Mouse (Mus musculus) heart, postnatal 25 days (tissue): ENCODE measurements around the gene Mettl26. TPM values are rescaled to one million over a fixed set of nuclear protein-coding genes. Genes with fewer than 3 reads are reported as not detected.
"Not testable (repeated sequence)": the region's sequence is repeated elsewhere in the genome, so short reads cannot be mapped to it uniquely, and the experiment has no call there.

Source experiments
- DNase-seq: peaks from one replicate; pipeline ENCODE4 v3.0.0; 2022; ENCODE audit warnings: low spot score
- intact Hi-C: fragments of 180-260 bp; cut with DNase I; formaldehyde crosslinking; loops from one replicate; pipeline ENCODE4 v1.15.1; 2025
- total RNA-seq, 2 experiments: library from RNA; stranded (reverse); gene quantifications; 2 replicates each; pipeline ENCODE4 v1.2.3; 2021

The Mettl26 gene
- total RNA-seq, 2 experiments from 2014 or later = 13.6 to 14.4 TPM

DNA sequence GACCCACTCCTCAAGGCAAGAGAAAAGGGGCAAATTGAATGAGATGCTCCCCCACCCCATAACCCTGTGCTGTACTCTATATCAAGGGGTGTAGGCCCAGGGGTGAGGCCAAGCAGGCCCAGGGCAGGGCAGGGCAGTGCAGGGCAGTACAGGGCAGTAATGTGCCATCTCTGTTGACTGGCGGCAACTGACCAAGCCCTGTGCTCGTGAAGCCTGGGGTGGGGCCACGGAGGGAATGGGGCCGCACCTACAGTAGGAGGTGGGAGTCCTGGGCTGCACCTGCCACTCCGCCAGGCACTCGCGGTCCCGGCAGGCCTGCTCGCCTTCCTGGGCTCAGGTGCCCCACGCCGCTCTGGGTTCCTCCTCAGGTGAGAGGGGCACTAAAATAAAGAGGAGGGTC, 9.6 kb upstream of the Mettl26 start:
- intact Hi-C loops = loop anchor here (5.0 kb wide), 1 partner anchor 33 kb away; the partner anchor contains the start of gene Stub1
- DNase-seq = no peak

DNA sequence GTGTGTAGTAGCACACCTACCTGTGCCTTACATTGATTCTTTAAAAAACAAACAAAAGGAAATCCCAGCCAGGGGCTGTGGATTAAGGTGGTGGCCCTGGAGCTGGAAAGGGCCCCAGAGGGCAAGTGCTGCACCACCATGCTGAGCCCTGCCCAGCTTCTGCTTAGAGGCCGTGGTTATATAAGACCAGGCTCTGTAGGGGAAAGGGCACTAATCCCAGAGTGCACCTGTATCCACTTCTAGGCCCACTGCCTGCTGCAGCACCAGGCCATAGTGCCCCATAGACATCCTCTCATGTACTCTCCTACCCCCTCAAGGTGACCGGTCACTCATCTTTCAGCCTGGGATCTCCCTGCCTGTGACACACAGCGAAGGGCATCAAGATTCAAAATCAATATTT, 8.7 kb upstream of the Mettl26 start:
- no peak for DNase-seq
- intact Hi-C loops = loop anchor here (5.0 kb wide), 1 partner anchor 34 kb away; the partner anchor contains the start of gene Stub1

DNA sequence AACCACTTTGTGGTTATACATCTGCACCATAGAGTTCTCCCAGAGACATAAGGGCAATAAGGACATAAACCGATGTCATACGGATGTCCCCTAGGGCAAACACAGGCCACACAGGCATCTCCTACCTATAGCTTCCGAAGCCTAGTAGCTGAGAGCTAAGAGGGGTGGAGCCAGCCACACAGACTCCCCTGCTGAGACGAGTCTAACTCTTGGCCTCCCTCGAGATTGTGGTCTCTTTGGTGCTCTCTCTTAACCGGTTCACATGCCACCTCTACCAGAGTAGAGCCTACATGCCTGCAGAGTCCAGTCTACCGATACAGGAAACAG, 7.4 kb upstream of the Mettl26 start:
- intact Hi-C loops = loop anchor here (5.0 kb wide), 1 partner anchor 35 kb away; the partner anchor contains the start of gene Stub1
- DNase-seq = no peak

DNA sequence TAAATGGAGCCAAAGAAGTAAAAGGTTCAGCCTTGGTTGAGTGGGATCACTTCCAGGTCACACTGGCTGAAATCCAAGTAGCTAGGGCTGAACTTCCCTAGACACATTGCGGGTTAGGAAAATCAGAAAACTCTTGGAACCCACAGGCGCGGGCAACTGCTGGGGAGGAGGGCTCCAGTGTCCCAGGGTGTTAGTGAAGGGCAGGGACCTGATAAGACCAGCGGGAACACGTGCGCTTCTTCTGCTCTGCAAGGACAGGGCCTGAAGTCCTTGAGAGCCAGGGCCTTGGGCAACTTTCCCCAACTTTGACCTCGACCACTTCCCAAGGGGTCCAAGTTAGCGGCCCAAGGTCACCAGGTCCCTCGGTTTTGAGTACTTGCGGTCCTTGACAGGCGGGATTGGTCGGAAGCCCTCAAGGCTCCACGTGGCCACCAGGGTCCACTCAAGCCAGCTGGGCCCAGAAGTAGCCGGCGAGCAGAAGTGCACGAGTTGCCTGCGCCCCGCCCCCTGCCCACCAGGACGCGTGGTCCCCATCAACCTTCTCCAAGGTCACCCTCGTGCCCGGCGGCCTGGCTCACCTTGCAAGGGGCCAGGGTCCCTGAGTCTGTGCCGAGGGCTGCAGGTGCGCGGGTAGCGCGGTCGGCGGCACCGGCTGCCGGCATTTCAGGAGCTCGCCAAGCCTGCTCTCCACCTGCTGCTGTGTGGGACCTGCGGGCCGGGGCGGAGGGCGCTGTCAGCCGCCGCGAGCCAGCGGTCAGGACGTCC, 6.9 kb upstream of the Mettl26 start:
- no peak for DNase-seq
- intact Hi-C loops = loop anchor here (5.0 kb wide), 1 partner anchor 36 kb away; the partner anchor contains the start of gene Stub1

DNA sequence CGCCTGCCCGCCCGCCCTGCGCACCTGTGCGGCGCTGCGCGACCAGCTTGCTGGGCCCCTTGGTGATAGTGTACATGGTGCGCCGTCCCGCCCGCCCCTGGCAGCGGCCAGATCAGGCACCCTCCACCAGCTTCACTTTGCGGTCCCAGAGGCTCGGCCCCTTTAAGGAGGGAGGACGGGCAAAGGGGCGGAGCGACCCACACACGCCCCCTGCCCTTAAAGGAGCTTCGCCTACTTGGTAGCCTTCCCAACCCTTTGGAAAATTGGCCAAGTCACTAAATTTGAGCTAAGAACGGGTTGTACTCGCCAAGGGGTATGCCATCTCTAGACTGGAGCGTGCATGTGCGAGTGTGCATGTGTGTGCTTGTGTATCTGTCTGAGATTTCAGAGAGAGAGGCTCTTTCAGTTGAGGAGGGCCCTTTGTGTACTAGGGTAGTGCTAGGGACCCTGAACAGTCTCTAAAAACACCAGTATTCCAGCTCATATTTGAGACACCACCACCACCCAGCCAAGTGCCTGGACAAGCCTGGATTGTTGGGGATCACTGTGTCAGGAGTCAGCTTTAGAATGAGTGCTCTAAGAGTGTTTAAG, 6.2 kb upstream of the Mettl26 start, which contains the start of gene Mcrip2:
TSS of gene Mcrip2 (minus strand) at position 164 of the 591 bp plus-strand sequence.
- peak; percentile 76 for DNase-seq
- intact Hi-C loops = loop anchor here (5.0 kb wide), 1 partner anchor 36 kb away; the partner anchor contains the start of gene Stub1

DNA sequence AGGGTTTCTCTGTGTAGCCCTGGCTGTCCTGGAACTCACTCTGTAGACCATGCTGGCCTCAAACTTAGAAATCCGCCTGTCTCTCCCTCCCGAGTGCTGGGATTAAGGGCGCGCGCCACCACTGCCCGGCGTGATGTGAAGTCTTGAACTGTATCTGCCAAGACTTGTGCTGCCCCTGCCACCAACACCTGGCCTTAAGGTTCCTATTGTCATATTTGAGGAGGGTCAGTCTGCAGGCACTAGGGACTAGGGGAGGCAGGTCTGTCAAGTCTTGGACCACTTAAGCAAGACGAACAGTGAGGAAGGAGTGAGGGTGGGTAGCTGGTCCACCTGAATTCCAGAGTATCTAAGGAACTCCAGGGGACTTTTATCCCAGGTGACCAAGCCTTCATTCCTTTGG, 5.4 kb upstream of the Mettl26 start:
- DNase-seq = no peak
- intact Hi-C loops = loop anchor here (5.0 kb wide), 1 partner anchor 37 kb away; the partner anchor contains the start of gene Stub1

DNA sequence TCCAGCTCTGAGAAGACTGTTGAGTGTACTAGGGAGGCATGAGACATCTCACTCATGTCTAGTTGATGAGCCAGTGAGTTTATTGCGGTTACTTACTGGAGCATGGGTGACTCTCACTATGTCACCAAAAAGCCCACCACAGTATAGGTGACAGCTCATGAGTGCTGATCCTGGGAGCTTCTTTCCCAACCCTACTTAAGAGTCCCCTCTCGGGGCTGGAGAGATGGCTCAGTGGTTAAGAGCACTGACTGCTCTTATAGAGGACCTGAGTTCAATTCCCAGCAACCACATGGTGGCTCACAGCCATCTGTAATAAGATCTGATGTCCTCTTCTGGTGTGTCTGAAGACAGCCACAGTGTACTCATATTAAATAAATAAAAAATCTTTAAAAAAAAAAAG, 4.9 kb upstream of the Mettl26 start:
- intact Hi-C loops = loop anchor here (5.0 kb wide), 1 partner anchor 38 kb away; the partner anchor contains the start of gene Stub1
- DNase-seq = no peak

DNA sequence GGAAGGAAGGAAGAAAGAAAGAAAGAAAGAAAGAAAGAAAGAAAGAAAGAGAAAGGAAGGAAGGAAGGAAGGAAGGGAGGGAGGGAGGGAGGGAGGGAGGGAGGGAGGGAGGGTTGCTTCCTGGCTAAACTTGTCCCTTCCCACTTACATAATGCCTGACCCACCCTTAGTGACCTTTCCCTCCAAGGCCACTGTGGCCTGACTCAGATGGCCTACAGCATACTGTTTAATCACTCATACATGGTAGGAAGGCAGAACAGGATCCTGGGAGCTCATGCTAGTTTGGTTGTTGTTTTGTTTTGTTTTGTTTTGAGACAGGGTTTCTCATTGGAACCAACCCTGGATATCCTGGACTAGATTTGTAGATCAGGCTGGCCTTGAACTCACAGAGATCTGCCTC, 3.3 kb upstream of the Mettl26 start:
- intact Hi-C loops, DNase-seq: not testable (repeated sequence)

DNA sequence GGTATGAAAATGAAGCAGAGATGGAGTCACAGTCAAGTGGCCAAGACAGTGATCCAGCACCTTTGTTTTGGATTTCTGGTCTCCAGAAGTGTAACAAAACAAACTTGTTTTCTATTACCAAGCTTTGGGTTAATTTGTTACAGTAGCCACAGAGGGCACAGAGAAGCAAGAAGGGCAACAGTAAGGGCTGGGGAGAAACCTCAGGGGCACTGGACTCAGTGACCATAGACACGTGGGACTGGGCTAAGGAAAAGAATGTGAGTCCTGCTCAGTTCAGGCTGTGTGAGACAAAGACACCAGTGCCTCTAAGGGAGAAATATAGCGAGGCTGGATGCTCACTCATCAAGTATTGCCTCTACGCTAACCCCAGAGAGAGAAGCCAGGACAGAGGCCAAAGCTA, 2.2 kb upstream of the Mettl26 start:
- intact Hi-C loops = no loop called here
- no peak for DNase-seq

DNA sequence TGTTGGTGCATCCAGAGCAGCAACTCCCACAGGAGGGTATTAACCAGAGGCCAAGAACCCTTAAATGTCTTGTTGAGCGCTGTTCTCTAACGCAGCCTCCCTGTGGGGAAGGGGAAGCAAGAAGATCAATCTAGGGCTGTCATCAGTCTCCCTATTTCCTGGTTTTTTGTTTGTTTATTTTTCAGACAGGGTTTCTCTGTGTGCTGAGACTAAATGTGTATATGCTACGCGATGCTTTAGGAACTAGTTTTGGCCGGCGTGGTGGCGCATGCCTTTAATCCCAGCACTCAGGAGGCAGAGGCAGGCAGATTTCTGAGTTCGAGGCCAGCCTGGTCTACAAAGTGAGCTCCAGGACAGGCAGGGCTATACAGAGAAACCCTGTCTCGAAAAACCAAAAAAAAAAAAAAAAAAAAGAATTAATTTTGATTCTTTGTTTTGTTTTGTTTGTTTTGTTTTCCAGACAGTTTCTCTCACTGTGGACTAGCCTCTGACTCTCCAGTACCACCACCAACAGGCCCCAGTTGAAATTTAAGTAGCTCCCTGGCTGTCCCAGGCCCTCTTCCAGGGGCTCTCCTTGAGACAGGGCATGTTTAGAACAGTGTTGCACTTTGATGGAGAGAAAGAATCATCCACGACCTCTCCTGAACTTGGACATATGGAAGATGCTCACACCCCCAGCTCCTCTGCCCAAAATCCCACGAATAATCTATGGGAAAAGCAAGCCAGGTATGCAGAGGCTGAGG, 1.3 kb upstream of the Mettl26 start:
- no peak for DNase-seq
- intact Hi-C loops = no loop called here

DNA sequence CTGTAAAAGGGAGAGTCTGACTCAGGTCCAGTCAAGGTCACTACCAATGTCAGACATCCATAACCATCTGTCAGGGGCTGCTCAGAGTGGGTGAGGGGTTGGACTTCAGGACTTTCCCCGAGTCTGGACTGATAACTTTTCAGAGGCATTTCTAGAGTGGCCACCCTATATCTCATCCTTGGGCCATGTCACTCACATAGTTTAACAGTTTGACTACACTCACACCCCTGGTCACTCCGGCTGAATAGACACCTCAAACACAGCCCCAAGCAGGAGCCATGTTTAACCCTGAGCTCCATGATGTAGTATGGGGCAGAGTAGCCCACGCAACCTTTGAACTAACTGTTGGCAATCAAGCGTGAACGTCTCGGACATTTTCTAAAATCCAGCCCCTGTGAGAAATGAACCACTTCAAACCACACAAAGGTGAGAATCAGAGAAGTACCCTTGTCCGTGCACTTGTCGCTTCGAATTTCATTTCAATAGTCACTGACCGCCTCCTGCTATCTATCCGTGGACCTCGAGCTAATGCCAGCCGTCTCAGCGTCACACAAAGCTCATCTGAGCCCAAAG, 640 bp upstream of the Mettl26 start:
- no peak for DNase-seq
- intact Hi-C loops = no loop called here

DNA sequence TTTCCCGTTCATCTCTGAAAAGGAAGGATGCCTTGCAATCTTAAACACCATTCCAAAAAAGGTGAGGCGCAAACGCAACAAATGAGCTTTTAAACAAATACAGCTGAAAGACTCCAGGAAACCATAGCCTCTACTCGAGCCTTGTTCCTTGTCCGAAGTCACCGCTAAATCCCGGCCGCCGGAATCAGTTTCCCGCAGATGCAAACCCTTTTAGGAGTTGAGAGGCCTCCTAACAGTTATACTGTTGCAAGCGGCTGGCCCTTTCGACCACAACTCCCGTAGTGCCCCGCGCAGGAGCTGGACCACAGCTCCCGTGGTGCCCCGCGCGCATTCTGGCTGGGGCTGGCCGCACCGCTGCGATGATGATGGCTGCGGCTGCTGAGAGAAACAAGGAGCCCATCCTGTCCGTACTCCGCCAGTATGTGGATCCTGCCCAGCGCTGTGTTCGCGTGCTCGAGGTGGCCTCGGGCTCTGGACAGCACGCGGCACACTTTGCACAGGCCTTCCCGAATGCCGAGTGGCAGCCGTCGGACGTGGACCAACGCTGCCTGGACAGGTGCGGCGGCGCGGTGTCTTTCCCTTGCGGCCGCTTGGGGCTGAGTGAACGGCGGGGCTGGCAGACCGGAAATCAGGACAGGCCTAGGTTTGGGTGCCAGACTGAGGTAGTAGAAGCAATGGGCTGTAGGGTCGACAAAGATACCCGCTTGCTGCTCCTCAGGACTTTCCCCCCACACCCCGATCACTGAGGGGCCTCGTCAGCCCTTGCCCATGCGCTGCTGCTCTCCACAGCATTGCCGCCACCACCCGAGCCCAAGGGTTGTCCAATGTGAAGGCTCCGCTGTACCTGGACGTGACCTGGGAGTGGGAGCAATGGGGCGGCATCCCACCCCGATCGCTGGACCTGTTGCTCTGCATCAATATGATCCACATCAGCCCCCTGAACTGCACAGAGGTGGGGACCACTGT, 580 bp downstream of the Mettl26 start:
- peak; percentile 78 for DNase-seq
- intact Hi-C loops = no loop called here

DNA sequence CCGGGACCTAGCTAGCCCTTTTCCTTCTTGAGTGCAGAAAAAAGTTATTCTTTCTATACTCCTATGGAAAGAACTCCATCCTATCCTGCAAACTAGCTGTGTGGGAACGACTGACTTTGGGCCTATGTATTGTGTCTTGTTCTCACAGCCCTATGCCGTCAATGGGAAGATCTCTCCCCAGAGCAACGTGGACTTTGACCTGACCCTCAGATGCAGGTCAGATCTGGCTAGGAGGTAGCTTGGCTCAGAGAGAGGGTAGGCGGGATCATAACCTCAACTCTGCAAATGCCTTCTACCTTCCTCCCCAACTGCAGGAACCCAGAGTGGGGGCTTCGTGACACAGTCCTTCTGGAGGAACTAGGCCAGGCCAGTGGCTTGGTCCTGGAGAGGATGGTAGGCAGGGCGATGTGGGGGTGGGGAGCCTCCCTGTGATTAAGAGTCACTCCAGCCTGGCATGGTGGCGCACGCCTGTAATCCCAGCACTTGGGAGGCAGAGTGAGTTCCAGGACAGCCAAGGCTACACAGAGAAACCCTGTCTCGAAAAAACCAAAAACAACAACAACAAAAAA, 1.6 kb downstream of the Mettl26 start:
- no peak for DNase-seq
- intact Hi-C loops = no loop called here

DNA sequence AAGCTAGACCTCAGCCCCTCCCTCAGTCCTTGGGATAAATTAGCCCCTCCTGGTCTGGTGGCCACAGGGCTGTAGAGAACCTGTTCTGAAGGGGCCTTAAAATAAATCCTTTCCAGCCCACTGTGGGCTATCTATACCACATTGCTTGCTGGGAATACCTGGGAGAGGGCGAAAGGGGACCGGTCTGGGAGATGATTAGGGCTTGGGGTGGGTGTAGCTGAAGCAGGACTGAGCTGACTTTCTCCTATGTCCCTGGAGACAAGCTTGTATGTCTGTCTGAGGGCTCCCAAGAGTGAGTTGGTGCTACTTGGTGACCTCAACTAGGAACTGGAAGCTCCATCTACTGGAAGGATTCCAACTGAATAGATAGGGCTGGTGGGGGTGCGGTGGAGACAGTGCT, 2.2 kb downstream of the Mettl26 start:
- no peak for DNase-seq
- intact Hi-C loops = no loop called here

DNA sequence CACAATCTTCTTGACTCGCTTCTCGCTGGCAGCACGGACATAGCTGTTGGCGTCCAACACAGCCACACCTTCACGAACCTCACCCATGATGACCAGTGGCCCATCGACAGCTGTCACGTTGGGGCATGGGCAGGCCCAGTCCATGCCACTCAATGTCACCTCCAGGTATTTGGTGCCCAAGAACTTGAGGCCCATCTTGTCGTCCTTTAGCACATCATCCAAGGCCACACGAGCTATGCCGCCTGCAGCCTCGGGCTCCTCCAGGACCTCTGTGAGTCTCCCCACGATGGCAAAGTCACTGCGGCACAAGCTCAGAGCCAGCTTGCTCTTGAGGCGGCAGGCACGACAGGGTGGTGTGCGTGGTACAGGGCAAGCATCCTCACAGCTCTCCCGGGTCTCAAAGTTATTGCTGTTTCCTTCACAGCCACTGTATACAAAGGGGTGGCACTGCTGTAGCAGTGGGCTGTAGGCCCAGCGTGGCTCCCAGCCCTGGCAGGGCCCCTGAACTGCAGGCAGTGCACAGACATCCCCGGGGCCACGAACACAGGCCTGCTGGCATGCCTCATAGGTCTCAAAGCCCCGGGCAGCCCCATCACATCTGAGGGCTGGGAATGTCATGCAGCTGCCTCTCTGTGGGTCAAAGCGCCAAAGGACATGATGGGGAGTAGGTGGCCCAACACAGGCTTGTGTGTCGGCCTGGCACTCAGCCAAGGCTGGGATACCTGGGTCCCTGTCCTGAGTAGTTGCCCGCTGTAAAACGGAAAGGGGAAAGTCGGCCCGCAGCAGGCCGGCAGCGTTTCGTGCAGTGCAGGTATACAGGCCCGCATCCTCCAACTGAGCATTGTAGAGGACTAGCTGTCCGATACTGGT, 3.1 kb downstream of the Mettl26 start:
- intact Hi-C loops = no loop called here
- DNase-seq = no peak

DNA sequence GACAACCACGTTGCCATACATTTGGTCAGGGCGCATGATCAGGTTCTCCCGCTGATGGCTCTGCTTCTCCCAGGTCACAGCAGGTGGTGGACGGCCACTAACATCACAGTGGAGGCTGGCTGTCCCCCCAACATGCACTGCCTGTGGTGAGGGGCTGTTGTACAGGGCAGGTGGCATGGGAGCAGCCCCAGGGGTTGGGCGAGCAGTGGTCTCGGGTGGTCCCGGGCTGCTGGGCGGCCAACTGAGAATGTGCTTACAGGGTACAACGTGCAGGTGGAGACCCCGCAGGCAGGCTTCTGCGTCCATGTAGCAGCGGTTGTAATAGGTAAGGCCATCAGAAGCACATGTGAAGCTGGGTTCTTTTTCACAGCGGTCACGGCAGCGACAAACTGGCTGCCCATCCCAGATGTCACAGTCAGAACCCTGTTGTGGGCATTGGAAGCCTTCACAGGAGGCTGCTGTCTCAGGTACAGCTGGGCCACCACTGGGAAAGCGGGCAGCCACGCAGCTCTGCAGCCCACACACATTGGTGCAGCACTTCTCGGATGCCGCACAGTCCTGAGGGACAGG, 3.8 kb downstream of the Mettl26 start:
- no peak for DNase-seq
- intact Hi-C loops = no loop called here

DNA sequence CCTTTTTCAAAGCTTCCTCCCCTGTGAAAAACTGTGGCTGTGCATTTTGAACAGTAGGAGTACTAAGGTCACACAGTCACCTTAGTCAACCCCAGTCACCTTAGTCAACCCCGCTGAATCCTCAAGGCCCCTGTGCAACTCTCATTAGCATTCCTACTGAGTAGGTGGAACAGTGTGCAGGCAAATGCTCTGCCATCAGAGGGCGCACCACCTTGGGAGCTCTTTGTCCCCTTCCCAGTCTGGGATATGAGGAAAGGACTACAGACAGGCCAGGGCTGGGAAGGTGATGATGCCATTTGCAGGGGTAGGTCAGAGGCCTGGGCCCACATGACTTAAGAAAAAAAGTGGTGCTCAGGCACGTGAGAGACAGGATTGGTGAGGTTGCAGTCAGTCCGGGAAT, 4.4 kb downstream of the Mettl26 start:
- intact Hi-C loops = no loop called here
- no peak for DNase-seq

DNA sequence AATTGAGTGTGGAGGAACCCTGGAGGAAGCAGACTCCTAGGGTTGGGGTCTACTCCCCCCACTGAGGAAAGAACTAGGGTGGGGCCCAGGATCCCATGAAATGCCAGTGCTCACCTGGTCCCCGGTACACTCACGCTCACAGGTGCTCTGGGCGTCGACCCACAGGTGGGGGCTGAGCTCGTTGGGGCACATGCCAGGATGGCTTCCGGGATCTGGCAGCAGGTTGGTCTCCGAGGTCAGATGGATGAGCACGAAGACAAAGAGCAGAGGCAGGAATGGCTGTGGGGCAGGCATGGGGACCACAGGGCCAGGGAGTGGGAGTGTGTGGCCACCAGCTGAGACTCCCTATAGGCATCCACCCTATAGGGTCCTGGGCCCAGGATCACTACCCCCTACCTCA, 4.9 kb downstream of the Mettl26 start:
- no peak for DNase-seq
- intact Hi-C loops = no loop called here
